Mouse (Mus musculus) forebrain, embryonic 15.5 days (tissue): ENCODE results near the gene Ucp3. TPM values are rescaled to one million over a fixed set of nuclear protein-coding genes. Genes with fewer than 3 reads are reported as not detected.

Experiments
- ATAC-seq: fragments of 200-750 bp; cut with Nextera tagmentation; replicated peaks from 2 replicates; pipeline ENCODE4 v1.8.0; 2017; ENCODE audit warnings: mild to moderate bottlenecking, moderate TSS enrichment, moderate library complexity
- H3K27ac ChIP-seq: fragments of 300-500 bp; sonication (generic); replicated peaks from 2 replicates; pipeline ENCODE4 v1.5.1; 2015; ENCODE audit warnings: mild to moderate bottlenecking, inconsistent platforms
- H3K27me3 ChIP-seq: fragments of 300-500 bp; sonication (generic); 2 replicates; pipeline ENCODE4 v1.6.1; 2015; ENCODE audit warnings: inconsistent platforms
- H3K36me3 ChIP-seq: fragments of 300-500 bp; sonication (generic); 2 replicates; pipeline ENCODE4 v1.6.1; 2015; ENCODE audit warnings: mild to moderate bottlenecking, inconsistent platforms
- H3K4me1 ChIP-seq: fragments of 300-500 bp; sonication (generic); 2 replicates; pipeline ENCODE4 v1.6.1; 2015; ENCODE audit warnings: inconsistent platforms
- H3K4me2 ChIP-seq: fragments of 300-500 bp; sonication (generic); replicated peaks from 2 replicates; pipeline ENCODE4 v1.6.1; 2015; ENCODE audit warnings: mild to moderate bottlenecking, inconsistent platforms
- H3K4me3 ChIP-seq: fragments of 300-500 bp; sonication (generic); 2 replicates; pipeline ENCODE4 v1.5.1; 2015; ENCODE audit warnings: mild to moderate bottlenecking, inconsistent platforms
- H3K9ac ChIP-seq: fragments of 300-500 bp; sonication (generic); replicated peaks from 2 replicates; pipeline ENCODE4 v1.6.1; 2015; ENCODE audit warnings: mild to moderate bottlenecking, inconsistent platforms
- H3K9me3 ChIP-seq: fragments of 300-500 bp; sonication (generic); 2 replicates; pipeline ENCODE4 v1.6.1; 2016; ENCODE audit warnings: inconsistent platforms
- WGBS: fragments of 180-500 bp; shearing (Covaris S2); methylation state at CpG from one replicate; pipeline ENCODE4 v1.1.7; 2015; ENCODE audit warnings: mixed read lengths; 5-methylcytosine and 5-hydroxymethylcytosine counted together
- polyA plus RNA-seq: library from polyadenylated mRNA; unstranded; fragments of >200 nt; fragmentation: Nextera tagmentation; extraction: Ambion mirVana; gene quantifications from 2 replicates; pipeline ENCODE4 v1.2.1, GENCODE M21; 2015

The Ucp3 gene
- polyA plus RNA-seq, 1 experiment from 2014 or later: not detected

DNA sequence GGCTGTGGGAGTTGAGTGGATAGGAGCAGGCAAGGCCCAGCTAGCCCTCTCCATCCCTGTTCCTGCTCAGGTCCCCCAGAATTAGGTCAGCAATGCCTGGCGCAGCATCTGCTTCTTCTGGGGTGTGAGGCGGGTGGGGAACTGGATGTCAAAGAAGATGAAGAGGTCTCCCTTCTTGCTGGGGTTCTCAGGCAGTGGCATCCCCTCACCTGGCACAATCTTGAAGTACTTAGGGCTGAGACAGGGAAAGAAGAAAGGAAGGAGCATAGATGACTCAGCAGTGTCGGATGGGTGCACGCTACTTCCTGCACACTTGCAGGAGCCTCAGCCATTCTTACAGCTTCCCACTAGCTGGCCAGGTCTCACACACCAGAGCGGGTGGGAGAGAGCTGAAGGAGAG lies 30.3 kb downstream of the Ucp3 start:
- no peak overlapping the region for H3K4me2 ChIP-seq
- H3K4me1 ChIP-seq: no peaks in the 10 kb centered on the region
- 92% methylated on average over 5 of the region's 5 CpGs for WGBS
- H3K9me3 ChIP-seq: no peaks in the 10 kb centered on the region
- no peak overlapping the region for H3K9ac ChIP-seq
- no peaks in the 10 kb centered on the region for H3K36me3 ChIP-seq
- ATAC-seq: no peak
- no peak overlapping the region for H3K4me3 ChIP-seq
- no peak overlapping the region for H3K27ac ChIP-seq
- no peaks in the 10 kb centered on the region for H3K27me3 ChIP-seq

DNA sequence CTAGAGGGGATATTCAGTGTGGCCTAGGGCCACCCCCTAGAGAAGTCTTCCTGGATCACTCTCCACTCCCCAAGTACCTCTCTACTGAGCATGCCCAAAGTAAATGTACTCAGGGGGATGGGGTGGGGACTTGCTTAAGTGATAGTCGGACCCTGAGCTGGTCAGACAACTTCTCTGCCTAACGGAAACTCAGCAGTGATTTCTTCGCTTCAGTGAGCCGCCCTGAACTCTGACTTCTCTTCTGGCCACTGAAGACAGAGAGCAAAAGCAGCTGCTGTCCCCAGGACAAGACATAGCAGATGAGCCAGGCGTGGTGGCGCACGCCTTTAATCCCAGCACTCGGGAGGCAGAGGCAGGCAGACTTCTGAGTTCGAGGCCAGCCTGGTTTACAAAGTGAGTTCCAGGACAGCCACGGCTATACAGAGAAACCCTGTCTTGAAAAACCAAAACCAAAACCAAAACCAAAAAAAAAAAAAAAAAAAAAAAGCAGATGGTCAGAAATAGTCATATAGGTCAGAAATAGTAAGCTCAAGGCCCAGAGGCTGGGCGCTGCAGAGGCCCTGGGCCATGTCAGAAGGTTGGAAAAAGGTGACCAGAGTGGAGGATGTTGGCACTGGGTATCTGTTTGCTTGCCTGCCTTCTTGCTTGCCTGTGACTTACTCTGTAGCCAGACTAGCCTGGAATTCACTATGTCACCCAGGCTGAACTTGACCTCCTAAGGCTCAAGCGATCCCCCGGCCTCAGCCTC lies 32.1 kb downstream of the Ucp3 start:
- Histone ChIP-seq H3K9ac (no peak overlapping the region), H3K27me3 (no peaks in the 10 kb centered on the region), H3K9me3 (no peaks in the 10 kb centered on the region), H3K4me1 (no peaks in the 10 kb centered on the region), H3K36me3 (no peaks in the 10 kb centered on the region), H3K27ac (no peak overlapping the region), H3K4me3 (no peak overlapping the region), H3K4me2 (no peak overlapping the region)
- WGBS: 87% methylated on average over 13 of the region's 13 CpGs
- no peak for ATAC-seq

DNA sequence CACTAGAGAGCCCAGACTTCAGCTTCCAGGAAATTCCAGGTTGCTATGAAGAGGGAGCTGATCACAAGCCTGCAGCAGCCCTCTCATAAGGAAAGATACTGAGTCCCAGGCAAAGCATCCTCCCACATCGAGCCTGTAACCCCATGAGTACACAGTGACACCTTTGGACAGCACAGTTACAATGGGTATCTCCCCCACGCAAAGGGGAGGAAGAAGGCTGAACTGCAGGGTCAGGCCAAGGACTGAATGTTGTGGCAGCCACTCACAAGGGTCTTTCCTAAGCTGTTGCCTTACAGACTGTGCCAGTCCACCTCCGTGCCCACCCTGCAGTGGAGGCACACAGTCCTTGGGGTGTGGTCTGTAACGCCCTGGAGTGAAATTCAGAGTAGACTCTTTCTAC lies 33.7 kb downstream of the Ucp3 start:
- no peak overlapping the region for H3K4me3 ChIP-seq
- ATAC-seq: no peak
- 69% methylated on average over 4 of the region's 4 CpGs for WGBS

GRCm38 (mm10) chr7:100508670-100509069 lies 35.9 kb downstream of the Ucp3 start:
- H3K4me2 ChIP-seq: no peak overlapping the region
- no peak overlapping the region for H3K27ac ChIP-seq
- no peaks in the 10 kb centered on the region for H3K9me3 ChIP-seq
- no peak for ATAC-seq
- no peaks in the 10 kb centered on the region for H3K4me1 ChIP-seq
- H3K9ac ChIP-seq: no peak overlapping the region
- no peak overlapping the region for H3K4me3 ChIP-seq
- H3K27me3 ChIP-seq: no peaks in the 10 kb centered on the region
- WGBS: 86% methylated on average over 3 of the region's 3 CpGs
- no peaks in the 10 kb centered on the region for H3K36me3 ChIP-seq

More for the DNA sequence above, 33.7 kb downstream of the Ucp3 start:
- H3K9ac ChIP-seq: no peak overlapping the region
- H3K36me3 ChIP-seq: no peaks in the 10 kb centered on the region
- no peaks in the 10 kb centered on the region for H3K9me3 ChIP-seq
- no peaks in the 10 kb centered on the region for H3K27me3 ChIP-seq
- no peaks in the 10 kb centered on the region for H3K4me1 ChIP-seq
- no peak overlapping the region for H3K4me2 ChIP-seq
- no peak overlapping the region for H3K27ac ChIP-seq

DNA sequence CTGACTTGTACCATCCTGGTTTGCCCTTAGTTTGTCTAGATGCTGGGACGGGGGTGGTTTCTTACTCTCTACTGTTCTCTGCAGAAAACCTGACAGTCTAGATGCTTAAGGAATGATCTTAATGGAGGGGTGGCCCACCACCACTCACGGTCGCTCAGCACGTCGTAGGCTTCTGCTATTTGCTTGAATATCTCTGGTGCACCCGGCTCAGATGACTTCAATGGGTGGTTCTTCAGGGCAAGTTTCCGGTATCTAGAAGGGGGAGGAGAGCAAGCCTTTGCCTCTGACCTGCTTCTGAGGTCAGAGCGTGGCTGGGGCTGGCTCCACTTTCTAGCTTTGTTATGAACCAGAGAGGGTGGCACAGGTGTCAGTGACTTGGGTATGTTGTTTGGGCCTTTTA lies 38.8 kb downstream of the Ucp3 start:
- no peaks in the 10 kb centered on the region for H3K36me3 ChIP-seq
- H3K4me3 ChIP-seq: no peak overlapping the region
- no peaks in the 10 kb centered on the region for H3K4me1 ChIP-seq
- H3K9me3 ChIP-seq: no peaks in the 10 kb centered on the region
- no peak for ATAC-seq
- no peak overlapping the region for H3K9ac ChIP-seq
- WGBS: 84% methylated on average over 8 of the region's 8 CpGs
- H3K27me3 ChIP-seq: no peaks in the 10 kb centered on the region
- no peak overlapping the region for H3K27ac ChIP-seq
- no peak overlapping the region for H3K4me2 ChIP-seq

GRCm38 (mm10) chr7:100514573-100514972 lies 41.8 kb downstream of the Ucp3 start, which contains the start of gene Dnajb13:
Gene Dnajb13, minus strand, starts transcription at chr7:100514960.
- no peaks in the 10 kb centered on the region for H3K27me3 ChIP-seq
- H3K9me3 ChIP-seq: no peaks in the 10 kb centered on the region
- ATAC-seq: peak; percentile 64; the same call in 1 of the 2 replicates
- no peak within 1 kb of the TSS for H3K4me3 ChIP-seq
- H3K9ac ChIP-seq: no peak within 1 kb of the TSS
- WGBS: 51% methylated on average over 11 of the region's 11 CpGs
- H3K4me2 ChIP-seq: no peak within 1 kb of the TSS
- no peak within 1 kb of the TSS for H3K27ac ChIP-seq
- H3K36me3 ChIP-seq: no peaks in the 10 kb centered on the region
- H3K4me1 ChIP-seq: no peaks in the 10 kb centered on the region

DNA sequence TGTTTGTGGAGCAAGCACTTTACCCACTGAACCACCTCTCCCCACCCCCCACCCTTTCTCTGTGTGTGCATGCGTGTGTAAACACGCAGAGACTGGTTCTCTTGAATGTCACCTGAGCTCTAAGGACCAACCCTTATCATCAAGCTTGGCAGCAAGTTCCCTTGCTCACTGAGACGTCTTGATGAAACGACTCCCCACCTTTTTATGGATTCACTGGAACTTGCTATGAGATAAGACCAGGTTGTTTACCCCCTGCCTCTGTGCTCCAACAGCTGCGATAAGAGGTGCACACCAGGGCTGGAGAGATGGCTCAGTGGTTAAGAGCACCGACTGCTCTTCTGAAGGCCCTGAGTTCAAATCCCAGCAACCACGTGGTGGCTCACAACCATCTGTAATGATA lies 47.4 kb downstream of the Ucp3 start:
- 68% methylated on average over 7 of the region's 7 CpGs for WGBS
- ATAC-seq: no peak
- no peak overlapping the region for H3K27ac ChIP-seq

GRCm38 (mm10) chr7:100520663-100521285 lies 48.0 kb downstream of the Ucp3 start:
- Histone ChIP-seq H3K4me3 (no peak overlapping the region), H3K36me3 (no peaks in the 10 kb centered on the region), H3K9ac (no peak overlapping the region), H3K4me2 (no peak overlapping the region), H3K27me3 (no peaks in the 10 kb centered on the region), H3K4me1 (no peaks in the 10 kb centered on the region), H3K9me3 (no peaks in the 10 kb centered on the region), H3K27ac (no peak overlapping the region)
- no peak for ATAC-seq
- 18% methylated on average over 10 of the region's 10 CpGs for WGBS

More for the DNA sequence above, 47.4 kb downstream of the Ucp3 start:
- no peak overlapping the region for H3K4me3 ChIP-seq
- no peaks in the 10 kb centered on the region for H3K9me3 ChIP-seq
- no peaks in the 10 kb centered on the region for H3K27me3 ChIP-seq
- H3K36me3 ChIP-seq: no peaks in the 10 kb centered on the region
- H3K9ac ChIP-seq: no peak overlapping the region
- no peak overlapping the region for H3K4me2 ChIP-seq
- no peaks in the 10 kb centered on the region for H3K4me1 ChIP-seq

DNA sequence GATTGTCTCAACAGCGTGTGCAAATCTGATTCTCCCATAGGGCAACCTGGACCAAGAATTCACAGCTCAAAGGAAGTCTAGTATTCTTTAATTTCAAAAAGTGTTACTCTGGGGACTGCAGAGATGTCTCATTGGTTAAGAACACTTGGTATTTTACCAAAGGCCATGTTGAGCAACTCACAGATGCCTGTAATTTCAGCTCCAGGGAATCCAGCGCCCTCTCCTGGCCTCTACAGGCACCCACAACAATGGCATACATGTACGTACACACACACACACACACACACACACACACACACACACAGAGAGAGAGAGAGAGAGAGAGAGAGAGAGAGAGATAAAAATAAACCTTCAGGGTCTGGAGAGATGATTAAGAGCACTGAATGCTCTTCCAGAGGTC lies 49.4 kb downstream of the Ucp3 start:
- ATAC-seq: no peak
- no peaks in the 10 kb centered on the region for H3K9me3 ChIP-seq
- H3K27me3 ChIP-seq: no peaks in the 10 kb centered on the region
- no peak overlapping the region for H3K4me3 ChIP-seq
- no peak overlapping the region for H3K9ac ChIP-seq
- H3K4me2 ChIP-seq: no peak overlapping the region
- H3K27ac ChIP-seq: no peak overlapping the region
- no peaks in the 10 kb centered on the region for H3K36me3 ChIP-seq
- no peaks in the 10 kb centered on the region for H3K4me1 ChIP-seq
- WGBS: 77% methylated on average over 3 of the region's 3 CpGs

DNA sequence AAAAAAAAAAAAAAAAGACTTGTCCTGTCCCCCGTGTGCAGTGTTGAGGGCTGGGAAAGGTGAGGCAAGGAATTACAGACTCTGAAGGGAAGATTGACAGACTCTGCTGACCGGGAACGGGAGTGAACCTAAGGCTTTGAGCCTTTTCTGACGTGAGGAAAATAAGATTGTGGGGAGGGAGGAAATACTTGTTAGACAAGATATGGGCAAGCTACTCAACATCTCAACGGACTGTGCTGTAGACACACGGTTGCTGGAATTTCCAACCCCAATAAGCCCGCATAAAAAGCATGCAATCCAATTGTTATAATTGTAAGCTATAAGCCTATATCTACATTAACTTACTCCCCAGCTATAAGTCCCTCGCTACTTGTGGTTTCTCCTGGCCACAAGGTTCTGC lies 51.9 kb downstream of the Ucp3 start:
- WGBS: 76% methylated on average over 8 of the region's 8 CpGs
- Histone ChIP-seq H3K4me3 (no peak overlapping the region), H3K4me1 (no peaks in the 10 kb centered on the region), H3K9me3 (no peaks in the 10 kb centered on the region), H3K9ac (no peak overlapping the region), H3K27ac (no peak overlapping the region), H3K36me3 (no peaks in the 10 kb centered on the region), H3K4me2 (no peak overlapping the region), H3K27me3 (no peaks in the 10 kb centered on the region)
- ATAC-seq: no peak

DNA sequence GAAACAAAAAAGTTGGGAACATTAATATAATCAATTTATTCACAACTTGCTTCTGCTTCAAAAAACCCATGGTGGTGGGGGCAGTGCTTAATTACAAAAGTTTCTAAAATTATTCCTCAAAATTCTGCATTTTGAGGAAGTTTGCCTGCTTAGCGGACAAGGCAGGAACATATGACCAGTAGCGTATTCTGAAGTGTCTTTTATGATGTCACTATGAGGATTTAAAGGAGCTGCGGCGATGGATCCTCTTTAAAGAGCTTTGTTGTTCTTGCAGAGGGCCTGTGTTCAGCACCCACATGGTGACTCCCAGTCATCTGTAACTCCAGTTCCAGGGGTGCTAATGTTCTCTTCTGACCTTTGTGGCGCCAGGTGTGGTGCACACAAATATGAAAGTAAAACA lies 58.0 kb downstream of the Ucp3 start:
- H3K27ac ChIP-seq: no peak overlapping the region
- H3K9ac ChIP-seq: no peak overlapping the region
- H3K36me3 ChIP-seq: no peaks in the 10 kb centered on the region
- no peaks in the 10 kb centered on the region for H3K27me3 ChIP-seq
- H3K4me2 ChIP-seq: no peak overlapping the region
- ATAC-seq: no peak
- H3K9me3 ChIP-seq: no peaks in the 10 kb centered on the region
- no peaks in the 10 kb centered on the region for H3K4me1 ChIP-seq
- H3K4me3 ChIP-seq: no peak overlapping the region
- 92% methylated on average over 5 of the region's 5 CpGs for WGBS

DNA sequence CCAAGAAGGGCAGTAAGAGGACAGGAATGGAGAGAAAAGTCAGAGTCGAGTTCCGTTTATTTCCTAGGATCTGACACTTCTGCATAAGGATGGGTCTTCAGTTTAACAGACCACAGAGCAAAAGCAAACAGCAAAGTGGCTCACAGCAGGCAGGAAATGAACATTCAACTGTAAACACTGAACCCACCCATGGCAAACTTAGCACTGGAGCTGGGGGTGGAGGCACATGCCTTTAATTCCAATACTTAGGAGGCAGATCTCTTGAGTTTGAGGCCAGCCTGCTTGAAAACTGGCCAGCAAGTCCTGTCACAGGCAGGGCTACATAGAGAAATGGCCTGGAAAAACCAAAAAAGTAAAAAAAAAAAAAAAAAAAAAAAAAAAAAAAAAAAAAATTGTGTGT lies 60.7 kb downstream of the Ucp3 start:
- peaks cover 11% of the 10 kb centered on the region for H3K4me1 ChIP-seq

DNA sequence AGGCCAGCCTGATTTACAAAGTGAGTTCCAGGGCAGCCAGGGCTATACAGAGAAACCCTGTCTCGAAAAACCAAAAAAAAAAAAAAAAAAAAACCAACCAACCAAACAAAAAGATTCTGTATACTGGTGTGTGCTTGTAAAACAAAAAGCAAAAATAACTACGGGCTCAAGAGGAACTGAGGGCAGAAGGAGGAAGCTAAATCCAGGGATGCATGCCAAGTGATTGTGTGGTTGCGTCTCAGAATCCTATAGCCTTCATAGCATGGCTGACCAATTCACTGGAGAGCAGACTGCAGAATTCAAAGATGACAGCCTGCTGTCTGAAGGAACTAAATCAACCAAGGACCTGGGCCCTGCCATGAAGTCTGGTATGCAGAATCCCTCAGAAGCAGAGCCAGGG lies 61.4 kb downstream of the Ucp3 start:
- H3K9me3 ChIP-seq: no peaks in the 10 kb centered on the region
- H3K4me3 ChIP-seq: no peak overlapping the region
- no peak overlapping the region for H3K9ac ChIP-seq
- 81% methylated on average over 3 of the region's 3 CpGs for WGBS
- H3K4me2 ChIP-seq: no peak overlapping the region
- ATAC-seq: no peak
- peaks cover 11% of the 10 kb centered on the region for H3K4me1 ChIP-seq
- H3K27me3 ChIP-seq: no peaks in the 10 kb centered on the region
- peaks cover 3% of the 10 kb centered on the region for H3K36me3 ChIP-seq
- H3K27ac ChIP-seq: no peak overlapping the region

More for the DNA sequence above, 60.7 kb downstream of the Ucp3 start:
- H3K27me3 ChIP-seq: no peaks in the 10 kb centered on the region
- H3K36me3 ChIP-seq: no peaks in the 10 kb centered on the region
- H3K9me3 ChIP-seq: no peaks in the 10 kb centered on the region
- WGBS: 88% methylated on average over 2 of the region's 2 CpGs
- no peak overlapping the region for H3K4me2 ChIP-seq
- no peak for ATAC-seq
- no peak overlapping the region for H3K27ac ChIP-seq
- H3K4me3 ChIP-seq: no peak overlapping the region
- no peak overlapping the region for H3K9ac ChIP-seq
